ENCODE assay signal across 10 mouse cellular contexts in genomic region chr12:85619283-85619897, GRCm38 (mm10). TPM values are rescaled to one million over a fixed set of nuclear protein-coding genes. Genes with fewer than 3 reads are reported as not detected.
DNase-seq lines count a peak whose midpoint lies in the region.
"Had no signal": no experiment of that assay in that cellular context is flagged by ENCODE, and none has a peak within 500 bp of the region (broad histone marks: within the 10 kb centered on the region; RNA-seq: fewer than 3 reads in every experiment).

No protein-coding gene starts in this region.

- peak; percentile 23 for DNase-seq in adrenal gland, postnatal 14 days
- no peak for DNase-seq in adrenal gland, postnatal 4 days (ENCODE audit: low spot score in 2 of 2)
- peak; percentile 57 for DNase-seq in 416B (ENCODE audit: low read depth)
- DNase-seq in cerebellum, adult 9-10 months = peak; percentile 66
- peak; percentile 25 for DNase-seq in kidney, postnatal 10 days
- DNase-seq in urinary bladder, postnatal 4 days (ENCODE audit: low spot score in 2 of 2) = no peak
- no peak for DNase-seq in right cerebral cortex, postnatal 14 days
- DNase-seq in heart, adult 11 months = no peak
- DNase-seq: adrenal gland, adult 2 months; thymus, adult 18-20 months had no signal

RNA-seq across cellular contexts. Expression of gene Jdp2, which starts 20.6 kb away (rescaled TPM):
- total RNA-seq in adrenal gland, postnatal 14 days (2021) = 16.7 and 18.7 TPM in 2 replicates
- 10 to 100 TPM; 22.6 to 23.0 TPM for total RNA-seq in adrenal gland, postnatal 4 days (2021)

Comparison
In these comparisons a context has a peak if more than half of its experiments do, and no peak if none do; other contexts are left out.
1. DNase-seq: peak in adrenal gland, postnatal 14 days (single experiment), 416B (single experiment), cerebellum, adult 9-10 months (single experiment) and kidney, postnatal 10 days (single experiment); none in adrenal gland, postnatal 4 days (0 of 2), urinary bladder, postnatal 4 days (0 of 2), right cerebral cortex, postnatal 14 days (single experiment) and heart, adult 11 months (single experiment).